Mouse (Mus musculus) ES-Bruce4 (cell line): ENCODE data around the gene Camta1.

ENCODE experiments used
- CTCF ChIP-seq: IDR thresholded peaks from one replicate; pipeline ENCODE4 v1.8.1; 2011; ENCODE audit warnings: low read depth, low read length
- POLR2A ChIP-seq: IDR thresholded peaks from one replicate; pipeline ENCODE4 v1.8.1; 2011; ENCODE audit warnings: low read length; ENCODE audit not compliant: insufficient read depth

DNA sequence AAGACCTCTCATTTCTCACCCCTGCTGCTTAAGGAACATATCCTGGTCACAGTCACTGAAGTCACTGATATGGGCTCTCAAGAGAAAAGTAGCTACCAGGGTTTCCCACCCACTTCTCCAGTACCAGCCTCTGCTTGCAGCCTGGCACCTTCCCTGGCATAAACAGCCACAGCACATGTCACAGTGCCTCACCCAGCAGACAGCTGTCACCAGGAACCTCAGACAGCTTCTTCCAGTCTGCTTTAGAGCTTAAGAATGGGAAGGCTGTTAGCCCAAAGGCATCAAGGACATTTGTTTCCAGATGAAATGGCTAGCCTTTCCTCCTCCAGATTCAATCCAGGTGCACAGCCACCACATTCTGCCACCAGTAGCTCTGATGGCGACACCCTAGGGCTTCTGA, 697.4 kb downstream of the Camta1 start:
- TF ChIP-seq POLR2A = no peak
- TF ChIP-seq CTCF = no peak
